Mouse (Mus musculus) left cerebral cortex, postnatal 14 days (tissue): ENCODE results near the gene Max. TPM values are rescaled to one million over a fixed set of nuclear protein-coding genes. Genes with fewer than 3 reads are reported as not detected.

Source experiments
- DNase-seq, 2 experiments: peaks; one replicate each; pipeline ENCODE4 v3.0.0; 2021 to 2022; ENCODE audit warnings: low spot score in 2 of 2, mixed read lengths in 1 of 2
- intact Hi-C: fragments of 180-260 bp; cut with DNase I; formaldehyde crosslinking; loops from one replicate; pipeline ENCODE4 v1.15.1; 2025
- total RNA-seq, 2 experiments: library from RNA; stranded (reverse); gene quantifications; 2 replicates each; pipeline ENCODE4 v1.2.3; 2021

Gene Max
- total RNA-seq, 2 experiments from 2014 or later, result 81.5 to 84.4 TPM

DNA sequence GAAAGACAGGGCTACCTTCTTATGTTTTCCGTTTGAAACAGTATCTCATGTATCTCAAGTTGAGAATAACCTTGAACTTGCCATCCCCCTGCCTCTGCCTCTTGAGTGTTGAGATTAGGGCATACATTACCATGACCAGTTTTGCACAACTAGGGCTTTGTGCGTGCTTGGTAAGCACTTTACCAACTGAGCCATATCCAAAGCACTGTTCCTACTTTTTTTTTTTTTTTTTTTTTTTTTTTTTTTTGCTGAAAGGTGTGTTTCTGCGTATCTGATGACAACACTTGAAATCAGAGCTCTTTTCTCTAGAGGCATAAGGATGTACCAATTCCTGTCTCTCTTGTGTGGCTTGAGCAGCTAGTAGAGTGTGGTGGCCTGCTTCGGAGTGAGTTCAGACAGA, 65.4 kb downstream of the Max start:
- DNase-seq, result no peak
- intact Hi-C loops, result no loop called here

DNA sequence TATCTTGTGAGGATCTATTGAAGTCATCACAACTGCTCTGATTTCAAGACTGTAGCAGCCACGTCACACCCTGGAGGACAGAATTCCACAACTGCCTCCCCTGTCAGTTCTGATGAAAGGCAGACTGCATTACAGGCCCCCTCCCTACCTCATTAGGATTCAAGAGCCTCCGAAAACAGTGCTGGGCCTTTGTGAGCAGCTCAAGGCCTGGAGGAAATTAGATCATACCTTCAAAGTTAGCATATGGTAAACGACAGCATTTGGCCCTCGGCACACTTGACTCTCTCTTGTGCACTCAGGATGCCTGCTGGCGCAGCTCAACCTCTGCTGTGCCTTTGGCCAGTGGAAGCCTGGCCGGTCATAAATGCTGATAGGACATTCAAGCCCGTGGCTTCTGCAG, 66.2 kb downstream of the Max start:
- DNase-seq, result no peak
- intact Hi-C loops, result no loop called here

GRCm38 (mm10) chr12:76894792-76895559, 67.0 kb downstream of the Max start:
- intact Hi-C loops, result no loop called here
- DNase-seq, result no peak

- intact Hi-C loops, result no loop called here
- DNase-seq, result no peak
These were observed 68.9 kb downstream of the Max start for GRCm38 (mm10) chr12:76892910-76893695.

GRCm38 (mm10) chr12:76891160-76891559, 70.8 kb downstream of the Max start:
- intact Hi-C loops, result no loop called here

GRCm38 (mm10) chr12:76889404-76890184, 72.4 kb downstream of the Max start:
- intact Hi-C loops, result no loop called here
- no peak for DNase-seq

More at GRCm38 (mm10) chr12:76891160-76891559, 70.8 kb downstream of the Max start:
- no peak for DNase-seq

DNA sequence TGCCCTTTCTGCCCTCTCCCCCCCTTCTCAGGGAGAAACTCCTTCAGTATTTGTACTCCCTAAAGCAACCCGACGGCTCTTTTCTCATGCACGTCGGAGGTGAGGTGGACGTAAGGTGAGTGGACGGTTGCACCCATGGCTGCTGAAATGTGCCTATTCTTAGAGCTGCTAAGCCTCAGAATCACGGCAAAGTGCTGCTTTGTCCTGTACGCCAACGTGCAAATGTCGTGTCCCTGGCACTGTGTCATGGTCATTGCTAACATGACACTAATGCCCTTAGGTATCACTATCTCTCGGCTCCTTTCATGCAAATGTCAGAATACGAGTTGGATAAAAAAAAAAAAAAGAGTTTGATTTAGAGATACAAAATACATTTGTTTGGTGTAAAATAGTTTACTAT, 74.1 kb downstream of the Max start:
- intact Hi-C loops, result no loop called here

More for the DNA sequence above, 74.1 kb downstream of the Max start:
- DNase-seq, result no peak

Other genes starting within 250 kb of the Max start
- gene Churc1, start 196.7 kb downstream of the Max start, total RNA-seq, result 10 to 100 TPM; 40.5 to 41.9 TPM
- gene Fntb, start 196.6 kb downstream of the Max start, total RNA-seq, result 10 to 100 TPM; 26.2 to 28.1 TPM
- under 1 TPM; 0.55 to 0.97 TPM for gene Gpx2, start 166.6 kb downstream of the Max start, total RNA-seq
- gene Rab15, start 139.3 kb downstream of the Max start, total RNA-seq, result 100 to 1,000 TPM; 234 to 269 TPM